Mouse (Mus musculus) C2C12 (cell line): Measurements from ENCODE around the gene Itprid2.

Experiments used
- CEBPB ChIP-seq: IDR thresholded peaks from one replicate; pipeline ENCODE4 v1.6.1; 2011; ENCODE audit warnings: low read depth, mild to moderate bottlenecking, control low read depth, moderate library complexity
- CTCF ChIP-seq: IDR thresholded peaks from one replicate; pipeline ENCODE4 v1.5.1; 2011; ENCODE audit not compliant: control insufficient read depth, insufficient read depth, insufficient read length
- MAX ChIP-seq: IDR thresholded peaks from one replicate; pipeline ENCODE4 v1.6.1; 2011; ENCODE audit warnings: mild to moderate bottlenecking, control low read depth
- MYOD1 ChIP-seq: IDR thresholded peaks from one replicate; pipeline ENCODE4 v1.6.1; 2011; ENCODE audit warnings: low read depth; ENCODE audit not compliant: control insufficient read depth, insufficient read length
- MYOG ChIP-seq: IDR thresholded peaks from one replicate; pipeline ENCODE4 v1.6.1; 2011; ENCODE audit not compliant: control insufficient read depth, insufficient read length; ENCODE audit errors: extremely low read depth
- USF1 ChIP-seq: IDR thresholded peaks from one replicate; pipeline ENCODE4 v1.6.1; 2011; ENCODE audit warnings: low read depth, mild to moderate bottlenecking, control low read depth, moderate library complexity

- TF ChIP-seq CTCF (no peak), CEBPB (no peak), MYOD1 (no peak), USF1 (no peak), MYOG (no peak), MAX (no peak)
Measured at GRCm38 (mm10) chr2:79652502-79652901, 17.4 kb downstream of the Itprid2 start.
